Mouse (Mus musculus) heart, embryonic 12.5 days (tissue): ENCODE measurements at regions not wholly inside any gene's neighbourhood (a gene's known extent, or its start where the extent isn't known, plus 50 kb on each side); places are given as distances from the start of the nearest gene placed in this dataset.
A peak's percentile ranks its signal among the peaks of the same experiment; 100 is the strongest.

ENCODE experiments used
- ATAC-seq: fragments of 200-750 bp; cut with Nextera tagmentation; 2 replicates; pipeline ENCODE4 v1.8.0; 2017; ENCODE audit warnings: moderate TSS enrichment, moderate library complexity; ENCODE audit not compliant: insufficient number of reproducible peaks, low FRiP score
- H3K27ac ChIP-seq: fragments of 300-500 bp; sonication (generic); 2 replicates; pipeline ENCODE4 v1.5.1; 2016; ENCODE audit warnings: mild to moderate bottlenecking, moderate library complexity; ENCODE audit not compliant: poor library complexity, severe bottlenecking
- H3K27me3 ChIP-seq: fragments of 300-500 bp; sonication (generic); replicated peaks from 2 replicates; pipeline ENCODE4 v1.6.1; 2016; ENCODE audit warnings: mild to moderate bottlenecking, moderate library complexity
- H3K36me3 ChIP-seq: fragments of 300-500 bp; sonication (generic); 2 replicates; pipeline ENCODE4 v1.6.1; 2016; ENCODE audit warnings: mild to moderate bottlenecking, moderate library complexity
- H3K4me1 ChIP-seq: fragments of 300-500 bp; sonication (generic); replicated peaks from 2 replicates; pipeline ENCODE4 v1.6.1; 2016; ENCODE audit warnings: mild to moderate bottlenecking
- H3K4me2 ChIP-seq: fragments of 300-500 bp; sonication (generic); 2 replicates; pipeline ENCODE4 v1.6.1; 2016; ENCODE audit warnings: mild to moderate bottlenecking, moderate library complexity
- H3K4me3 ChIP-seq: fragments of 300-500 bp; sonication (generic); 2 replicates; pipeline ENCODE4 v1.5.1; 2016; ENCODE audit warnings: mild to moderate bottlenecking
- H3K9ac ChIP-seq: fragments of 300-500 bp; sonication (generic); 2 replicates; pipeline ENCODE4 v1.6.1; 2016; ENCODE audit warnings: mild to moderate bottlenecking, moderate library complexity
- H3K9me3 ChIP-seq: fragments of 300-500 bp; sonication (generic); replicated peaks from 2 replicates; pipeline ENCODE4 v1.6.1; 2016; ENCODE audit warnings: mild to moderate bottlenecking, moderate library complexity
- WGBS: fragments of 180-500 bp; shearing (Covaris S2); methylation state at CpG from one replicate; pipeline ENCODE4 v1.1.7; 2016; 5-methylcytosine and 5-hydroxymethylcytosine counted together

- 6% methylated on average over 3 of the region's 3 CpGs for WGBS
- no peak overlapping the region for H3K27ac ChIP-seq
- no peaks in the 10 kb centered on the region for H3K36me3 ChIP-seq
- no peaks in the 10 kb centered on the region for H3K9me3 ChIP-seq
- ATAC-seq = no peak
- no peak overlapping the region for H3K4me3 ChIP-seq
- H3K27me3 ChIP-seq = no peaks in the 10 kb centered on the region
- H3K4me1 ChIP-seq = no peaks in the 10 kb centered on the region
- no peak overlapping the region for H3K9ac ChIP-seq
- H3K4me2 ChIP-seq = no peak overlapping the region
Observed at GRCm38 (mm10) chr6:121560852-121561251, 74.3 kb upstream of the A2m start.

GRCm38 (mm10) chr6:121560393-121560793, 74.8 kb upstream of the A2m start:
- Histone ChIP-seq H3K4me1 (no peaks in the 10 kb centered on the region), H3K4me2 (no peak overlapping the region), H3K4me3 (no peak overlapping the region), H3K36me3 (no peaks in the 10 kb centered on the region), H3K9ac (no peak overlapping the region), H3K27me3 (no peaks in the 10 kb centered on the region), H3K9me3 (no peaks in the 10 kb centered on the region), H3K27ac (no peak overlapping the region)
- no peak for ATAC-seq
- WGBS = 39% methylated on average over 1 of the region's 1 CpGs

GRCm38 (mm10) chr6:121556481-121556880, 78.7 kb upstream of the A2m start:
- Histone ChIP-seq H3K27me3 (no peaks in the 10 kb centered on the region), H3K4me1 (no peaks in the 10 kb centered on the region), H3K9me3 (no peaks in the 10 kb centered on the region), H3K36me3 (no peaks in the 10 kb centered on the region), H3K27ac (no peak overlapping the region), H3K9ac (no peak overlapping the region), H3K4me3 (no peak overlapping the region), H3K4me2 (no peak overlapping the region)
- 7% methylated on average over 3 of the region's 3 CpGs for WGBS
- ATAC-seq = no peak

- WGBS = 74% methylated on average over 2 of the region's 2 CpGs
- Histone ChIP-seq H3K27ac (no peak overlapping the region), H3K4me1 (no peaks in the 10 kb centered on the region), H3K9me3 (no peaks in the 10 kb centered on the region), H3K4me2 (no peak overlapping the region), H3K4me3 (no peak overlapping the region), H3K36me3 (no peaks in the 10 kb centered on the region), H3K27me3 (no peaks in the 10 kb centered on the region), H3K9ac (no peak overlapping the region)
- ATAC-seq = no peak
Observed at GRCm38 (mm10) chr6:121553501-121554132, 80.1 kb upstream of the Iqsec3 start.

GRCm38 (mm10) chr6:121533521-121533920, 60.0 kb upstream of the Iqsec3 start:
- H3K9me3 ChIP-seq = no peaks in the 10 kb centered on the region
- H3K4me1 ChIP-seq = no peaks in the 10 kb centered on the region
- H3K36me3 ChIP-seq = no peaks in the 10 kb centered on the region
- H3K9ac ChIP-seq = no peak overlapping the region
- ATAC-seq = no peak
- H3K4me2 ChIP-seq = no peak overlapping the region
- no peak overlapping the region for H3K27ac ChIP-seq
- no peak overlapping the region for H3K4me3 ChIP-seq
- 0 out of 2 replicates have a peak, but pooled peaks cover 3% of the 10 kb centered on the region for H3K27me3 ChIP-seq
- WGBS = 64% methylated on average over 7 of the region's 7 CpGs

- no peaks in the 10 kb centered on the region for H3K4me1 ChIP-seq
- H3K27ac ChIP-seq = no peak overlapping the region
- ATAC-seq = no peak; the same call in 1 of the 2 replicates
- 0 out of 2 replicates have a peak, but pooled peaks cover 3% of the 10 kb centered on the region for H3K27me3 ChIP-seq
- H3K4me3 ChIP-seq = no peak overlapping the region
- H3K9me3 ChIP-seq = no peaks in the 10 kb centered on the region
- no peaks in the 10 kb centered on the region for H3K36me3 ChIP-seq
- no peak overlapping the region for H3K4me2 ChIP-seq
- WGBS = 3% methylated on average over 3 of the region's 3 CpGs
- H3K9ac ChIP-seq = no peak overlapping the region
Observed at GRCm38 (mm10) chr6:121532926-121533325, 59.4 kb upstream of the Iqsec3 start.

- 71% methylated on average over 13 of the region's 13 CpGs for WGBS
- H3K27me3 ChIP-seq = peaks cover 11% of the 10 kb centered on the region; the same call in 1 of the 2 replicates
- no peaks in the 10 kb centered on the region for H3K36me3 ChIP-seq
- no peaks in the 10 kb centered on the region for H3K4me1 ChIP-seq
- H3K4me3 ChIP-seq = no peak overlapping the region
- ATAC-seq = no peak
- no peak overlapping the region for H3K4me2 ChIP-seq
- no peaks in the 10 kb centered on the region for H3K9me3 ChIP-seq
- H3K27ac ChIP-seq = no peak overlapping the region
- no peak overlapping the region for H3K9ac ChIP-seq
Observed at GRCm38 (mm10) chr6:121531825-121532389, 58.4 kb upstream of the Iqsec3 start.

GRCm38 (mm10) chr6:121527281-121527680, 53.8 kb upstream of the Iqsec3 start:
- H3K36me3 ChIP-seq = no peaks in the 10 kb centered on the region
- no peaks in the 10 kb centered on the region for H3K9me3 ChIP-seq
- peaks cover 8% of the 10 kb centered on the region; the same call in 1 of the 2 replicates for H3K27me3 ChIP-seq
- H3K9ac ChIP-seq = no peak overlapping the region
- H3K27ac ChIP-seq = no peak overlapping the region
- 79% methylated on average over 4 of the region's 4 CpGs for WGBS
- H3K4me2 ChIP-seq = no peak overlapping the region
- ATAC-seq = no peak
- H3K4me3 ChIP-seq = no peak overlapping the region
- peaks cover 15% of the 10 kb centered on the region for H3K4me1 ChIP-seq

GRCm38 (mm10) chr6:121526121-121526520, 52.6 kb upstream of the Iqsec3 start:
- H3K4me1 ChIP-seq = peaks cover 15% of the 10 kb centered on the region
- WGBS = 81% methylated on average over 2 of the region's 2 CpGs
- H3K27ac ChIP-seq = no peak overlapping the region
- H3K4me3 ChIP-seq = no peak overlapping the region
- ATAC-seq = no peak
- H3K27me3 ChIP-seq = peaks cover 8% of the 10 kb centered on the region; the same call in 1 of the 2 replicates
- H3K9ac ChIP-seq = no peak overlapping the region
- H3K36me3 ChIP-seq = no peaks in the 10 kb centered on the region
- no peak overlapping the region for H3K4me2 ChIP-seq
- H3K9me3 ChIP-seq = no peaks in the 10 kb centered on the region

GRCm38 (mm10) chr6:121524613-121524970, 51.1 kb upstream of the Iqsec3 start:
- no peak for ATAC-seq
- H3K36me3 ChIP-seq = no peaks in the 10 kb centered on the region
- peaks cover 15% of the 10 kb centered on the region for H3K4me1 ChIP-seq
- H3K4me2 ChIP-seq = no peak overlapping the region
- no peak overlapping the region for H3K4me3 ChIP-seq
- H3K9ac ChIP-seq = no peak overlapping the region
- peaks cover 8% of the 10 kb centered on the region; the same call in 1 of the 2 replicates for H3K27me3 ChIP-seq
- WGBS = 63% methylated on average over 3 of the region's 3 CpGs
- no peaks in the 10 kb centered on the region for H3K9me3 ChIP-seq
- no peak overlapping the region for H3K27ac ChIP-seq

GRCm38 (mm10) chr6:121523882-121524612, 50.6 kb upstream of the Iqsec3 start:
- H3K27me3 ChIP-seq = peaks cover 8% of the 10 kb centered on the region; the same call in 1 of the 2 replicates
- 59% methylated on average over 11 of the region's 11 CpGs for WGBS
- no peak overlapping the region for H3K4me2 ChIP-seq
- no peak overlapping the region for H3K4me3 ChIP-seq
- H3K4me1 ChIP-seq = peaks cover 15% of the 10 kb centered on the region
- H3K9ac ChIP-seq = no peak overlapping the region
- no peaks in the 10 kb centered on the region for H3K36me3 ChIP-seq
- H3K9me3 ChIP-seq = no peaks in the 10 kb centered on the region
- H3K27ac ChIP-seq = peak overlapping the region; percentile 6; the same call in 1 of the 2 replicates
- ATAC-seq = peak; percentile 35; the same call in 1 of the 2 replicates
